Mouse (Mus musculus) heart, postnatal 36 days (tissue): Measurements from ENCODE around the gene Peli2. TPM values are rescaled to one million over a fixed set of nuclear protein-coding genes. Genes with fewer than 3 reads are reported as not detected.
"Not testable (repeated sequence)": the region's sequence is repeated elsewhere in the genome, so short reads cannot be mapped to it uniquely, and the experiment has no call there.

Experiments
- DNase-seq, 2 experiments: peaks; one replicate each; pipeline ENCODE4 v3.0.0; 2021 to 2022
- intact Hi-C: fragments of 180-260 bp; cut with DNase I; formaldehyde crosslinking; loops from one replicate; pipeline ENCODE4 v1.15.1; 2025
- total RNA-seq, 2 experiments: library from RNA; stranded (reverse); gene quantifications; 2 replicates each; pipeline ENCODE4 v1.2.3; 2021

Gene Peli2
- 10 to 100 TPM; 17.1 to 22.9 TPM for total RNA-seq

DNA sequence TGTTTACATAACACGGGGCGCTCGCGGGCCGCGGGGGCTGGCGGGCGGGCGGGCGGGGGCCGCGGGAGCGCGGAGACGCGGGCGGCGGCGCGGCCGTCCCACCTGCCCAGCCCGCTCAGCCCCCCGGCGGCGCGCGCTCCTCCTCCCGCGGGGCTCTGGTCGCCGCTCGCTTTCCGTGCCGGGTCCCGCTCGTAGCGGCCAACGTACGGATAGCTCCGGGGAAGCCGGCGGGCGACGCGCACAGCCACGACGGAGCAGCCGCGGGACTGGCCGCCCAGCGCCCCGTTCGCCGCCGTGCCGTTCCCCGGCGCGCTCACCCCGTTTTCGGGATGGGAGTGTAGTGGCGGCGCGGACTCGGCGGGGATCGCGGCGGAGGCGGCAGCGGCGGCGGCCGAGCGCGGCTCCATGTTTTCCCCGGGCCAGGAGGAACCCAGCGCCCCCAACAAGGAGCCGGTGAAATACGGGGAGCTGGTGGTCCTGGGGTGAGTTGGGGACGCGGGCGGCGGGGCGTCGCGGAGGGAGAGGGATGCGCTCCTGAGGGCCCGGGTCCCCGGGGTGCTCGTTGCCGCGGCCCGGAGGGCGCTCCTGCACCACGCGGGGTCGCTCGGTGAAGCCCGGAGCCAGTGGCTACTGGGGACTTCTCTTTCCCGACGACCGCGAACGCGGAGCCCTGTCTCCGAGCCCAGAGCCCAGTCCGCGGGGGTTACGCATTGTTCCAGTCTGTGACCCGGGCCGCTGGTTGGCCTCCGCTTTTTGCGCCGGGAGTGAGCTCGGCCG lies at the start of gene Peli2:
Gene Peli2 (plus strand): TSS at position 72 of the 777 bp plus-strand sequence.
- intact Hi-C loops = loop anchor here (2.0 to 10.0 kb wide), 7 partner anchors 50 to 944 kb away; partner anchors contain the start of genes Ap5m1 and Exoc5
- DNase-seq = peak; percentile 76 to 82

DNA sequence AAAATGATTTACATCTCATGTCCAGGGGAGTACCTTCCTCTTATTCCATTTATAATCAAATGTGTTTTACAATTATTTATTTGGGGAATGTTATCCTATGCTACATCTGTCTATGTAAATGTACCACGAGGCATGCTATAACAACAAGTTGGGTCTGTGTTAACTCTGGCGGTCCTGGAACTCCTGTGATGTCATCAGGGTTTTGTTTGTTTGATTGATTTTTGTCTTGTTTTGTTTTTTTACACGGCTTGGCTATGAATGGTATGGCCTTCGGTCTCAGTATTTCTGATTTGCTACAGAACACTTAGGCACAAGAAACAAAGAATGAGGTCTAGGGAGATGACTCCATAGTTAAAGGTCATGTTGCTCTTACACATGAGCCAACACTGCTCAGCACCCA lies 48.5 kb upstream of the Peli2 start:
- DNase-seq = no peak
- intact Hi-C loops = loop anchor here (10.0 kb wide), 1 partner anchor 317 kb away; no protein-coding TSS in a partner anchor

DNA sequence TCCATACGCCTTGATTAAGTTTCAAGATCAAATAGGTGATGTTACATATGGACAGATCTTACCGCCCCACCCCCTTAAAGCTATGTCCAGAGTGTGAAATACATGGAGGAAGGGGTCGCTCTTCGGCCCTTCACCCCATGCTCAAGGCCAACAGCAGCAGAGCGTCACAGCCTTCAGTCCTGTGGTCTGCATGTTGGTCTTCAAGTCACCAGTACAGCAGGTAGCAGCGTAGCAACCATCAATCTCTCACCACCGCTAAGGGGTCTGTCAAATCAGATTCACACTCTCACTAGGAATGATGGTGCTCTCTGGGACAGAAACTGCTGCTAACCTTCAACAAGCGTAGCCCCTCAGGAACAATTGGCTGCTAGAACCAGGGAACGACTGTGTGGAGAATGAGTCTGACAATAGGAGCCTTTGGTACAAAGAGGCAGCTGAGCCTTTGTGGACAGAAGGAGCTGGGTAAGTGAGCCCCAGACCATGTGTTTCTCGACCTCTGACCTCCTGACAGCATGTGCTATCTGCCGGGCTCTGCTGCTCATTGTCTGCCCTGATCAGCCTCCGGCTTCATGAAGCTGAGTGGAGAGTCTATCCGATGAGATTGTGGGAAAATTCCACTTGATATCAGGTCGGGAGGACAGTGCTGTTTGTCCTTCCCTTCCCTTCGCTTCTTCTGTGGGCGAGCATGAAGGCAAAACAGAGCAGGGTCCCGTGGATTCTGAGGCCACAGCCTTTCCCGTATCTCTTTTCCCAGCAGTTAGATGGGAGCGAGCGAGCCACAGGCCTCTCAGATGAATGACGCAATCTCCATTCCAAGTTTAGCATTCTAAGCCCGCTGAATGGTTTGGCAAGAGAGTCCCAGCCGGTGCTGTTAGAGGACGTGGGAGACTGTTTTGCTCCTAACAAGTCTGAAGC lies 47.1 kb upstream of the Peli2 start:
- DNase-seq = peak; percentile 41 to 56
- intact Hi-C loops = loop anchor here (10.0 kb wide), 1 partner anchor 319 kb away; no protein-coding TSS in a partner anchor

DNA sequence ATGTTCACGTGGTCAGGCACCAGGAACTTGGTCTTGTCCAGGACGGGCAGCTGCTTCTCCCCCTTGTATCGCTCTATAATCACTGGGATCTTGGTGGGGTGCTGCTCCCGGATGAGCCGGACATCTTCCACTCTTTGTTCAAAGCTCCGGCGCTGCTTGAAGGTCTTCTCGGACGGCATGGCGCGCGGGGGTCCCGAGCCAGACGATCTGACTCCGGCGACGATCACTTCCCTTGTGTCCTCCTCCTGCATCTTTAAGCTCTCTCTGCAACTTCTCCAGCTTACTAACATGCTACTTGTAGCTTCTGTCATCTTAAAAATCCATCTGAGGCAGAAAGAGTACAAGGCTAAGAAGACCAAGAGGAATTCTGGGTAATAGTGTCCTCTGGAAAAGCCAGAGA lies 41.0 kb upstream of the Peli2 start:
- intact Hi-C loops = loop anchor here (10.0 kb wide), 1 partner anchor 325 kb away; no protein-coding TSS in a partner anchor
- DNase-seq = not testable (repeated sequence)

DNA sequence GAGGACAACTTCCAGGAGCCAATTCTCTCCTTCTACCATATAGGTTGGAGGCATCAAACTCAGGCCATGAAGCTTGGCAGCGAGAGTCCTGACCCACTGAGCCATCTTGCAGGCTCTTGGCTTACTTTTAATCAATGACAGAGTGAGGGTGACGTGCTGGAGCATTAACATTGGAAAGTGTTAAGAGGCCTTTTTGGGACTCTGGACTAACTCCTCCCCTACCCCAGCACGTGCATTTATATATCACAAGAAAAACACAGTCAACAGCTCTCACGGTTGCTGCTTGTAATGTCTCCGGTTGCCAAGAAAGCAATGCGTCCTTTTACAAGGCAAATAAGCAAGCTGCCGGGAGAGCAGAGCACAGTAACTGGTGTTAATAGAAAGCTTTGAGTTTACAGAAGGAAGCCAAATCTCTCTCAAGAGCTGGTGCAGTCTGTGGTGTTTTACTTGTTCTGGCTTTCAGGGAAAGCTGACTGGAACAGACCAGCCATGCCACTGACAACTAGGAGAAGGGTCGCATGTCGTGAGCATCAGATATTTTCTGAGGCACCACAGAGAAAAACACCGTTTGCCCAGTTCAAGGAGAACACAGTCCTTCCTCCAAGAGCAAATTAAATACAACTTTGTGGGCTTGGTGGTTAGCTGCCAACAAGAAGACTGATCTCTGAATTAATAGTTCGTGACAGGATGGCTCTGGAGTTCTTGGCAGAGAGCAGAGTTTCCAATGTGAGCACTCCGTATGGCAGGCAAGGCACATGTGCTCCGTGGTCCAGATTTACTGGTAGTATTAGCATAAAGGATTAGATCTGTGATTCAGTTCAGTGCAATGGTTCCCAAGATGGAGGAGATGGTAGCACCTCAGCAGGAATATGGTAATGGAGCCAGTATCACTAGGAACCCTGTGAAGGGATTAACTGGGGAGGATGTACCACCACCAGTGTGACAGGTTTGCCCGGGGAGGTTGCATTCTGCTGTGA lies 36.5 kb upstream of the Peli2 start:
- no peak for DNase-seq
- intact Hi-C loops = no loop called here

DNA sequence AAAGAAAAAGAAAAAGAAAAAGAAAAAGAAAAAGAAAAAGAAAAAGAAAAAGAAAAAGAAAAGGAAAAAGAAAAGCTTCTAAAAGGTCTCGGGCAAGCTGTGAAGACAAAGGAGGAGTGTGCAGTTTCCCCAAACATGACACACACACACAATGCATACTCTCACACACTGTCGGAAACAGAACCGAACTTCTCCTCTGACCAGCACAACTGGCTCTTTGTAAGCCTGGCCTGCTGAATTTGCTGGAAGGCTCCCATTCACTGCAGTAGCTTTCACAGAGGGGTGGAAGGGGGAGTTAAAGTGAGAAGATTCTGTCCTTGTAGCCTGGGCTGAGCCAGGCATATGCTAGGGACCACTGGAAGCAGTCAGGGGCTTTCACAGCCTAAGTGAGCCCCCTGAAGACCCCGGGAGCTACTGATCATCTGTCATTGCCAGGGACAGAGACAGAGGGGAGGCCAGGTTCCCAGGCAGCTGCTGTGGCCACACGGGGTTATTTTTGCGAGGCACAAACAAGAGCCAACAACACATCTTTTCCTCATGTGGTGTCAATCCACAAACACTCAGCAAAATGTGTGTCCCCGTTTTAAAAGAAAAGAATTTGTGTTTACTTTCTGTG lies 33.8 kb upstream of the Peli2 start:
- intact Hi-C loops = no loop called here
- no peak for DNase-seq

DNA sequence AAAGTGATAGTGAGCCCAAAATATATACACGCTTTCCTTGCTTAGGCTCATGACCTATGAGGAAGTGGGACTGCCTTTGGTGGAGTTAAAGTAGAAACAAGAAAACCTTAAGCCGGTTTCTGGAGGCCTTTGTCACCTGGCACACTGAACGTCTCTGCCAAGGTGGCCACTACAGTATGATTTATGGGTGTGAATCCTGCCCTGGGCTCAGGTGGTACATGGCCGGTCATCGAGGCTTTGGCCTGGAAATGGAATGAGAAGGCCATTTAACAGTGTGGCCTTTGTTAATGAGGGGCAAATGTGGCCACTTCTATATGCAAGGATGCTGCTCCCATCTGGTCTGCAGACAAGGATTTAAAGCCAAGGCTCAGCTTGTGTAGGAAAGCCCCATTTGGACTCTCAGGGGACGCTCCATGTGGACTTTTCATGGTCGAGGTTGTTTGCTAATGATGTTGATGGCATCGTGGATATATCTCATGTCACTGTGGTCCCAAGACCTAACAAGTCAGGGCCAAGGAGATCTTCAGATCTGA lies 33.3 kb upstream of the Peli2 start:
- intact Hi-C loops = no loop called here
- no peak for DNase-seq

DNA sequence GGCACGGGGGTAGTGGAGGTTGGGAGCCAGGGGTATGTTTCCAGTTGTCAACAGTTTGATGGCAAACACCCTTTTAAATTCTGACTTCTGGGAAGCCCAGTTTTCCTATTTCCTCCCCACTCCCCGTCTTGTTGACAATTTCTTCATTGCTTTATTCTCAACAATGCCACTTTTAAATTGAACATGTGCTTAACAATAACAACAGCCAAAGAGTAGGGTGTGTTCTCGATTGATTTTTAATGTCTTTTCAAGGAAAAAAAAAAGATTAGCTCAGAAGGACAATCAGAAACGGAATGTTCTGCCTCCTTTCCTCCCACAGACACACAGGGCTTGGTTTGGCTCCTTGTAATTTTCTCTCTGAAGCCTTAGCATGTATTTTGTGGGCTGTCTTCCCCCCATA lies 30.2 kb upstream of the Peli2 start:
- no peak for DNase-seq
- intact Hi-C loops = no loop called here

DNA sequence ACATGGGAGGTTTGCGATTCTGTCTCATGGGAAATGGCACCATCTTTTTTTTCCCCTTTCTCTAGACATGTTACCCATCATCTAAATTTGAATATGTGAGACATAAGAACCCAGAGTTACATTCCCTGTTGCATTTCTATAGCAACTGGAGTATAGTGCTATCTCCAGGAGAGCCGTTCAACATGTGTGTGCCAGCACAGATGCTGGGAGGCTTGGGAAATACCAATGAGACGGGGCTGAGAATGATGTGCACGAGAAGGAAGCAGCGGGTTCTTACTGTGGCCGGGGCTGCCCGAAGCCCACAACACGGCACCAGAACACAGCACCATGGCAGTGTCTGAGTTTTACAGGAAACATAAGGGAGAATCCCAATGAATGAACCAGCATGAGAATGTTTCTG lies 29.5 kb upstream of the Peli2 start:
- intact Hi-C loops = no loop called here
- no peak for DNase-seq

DNA sequence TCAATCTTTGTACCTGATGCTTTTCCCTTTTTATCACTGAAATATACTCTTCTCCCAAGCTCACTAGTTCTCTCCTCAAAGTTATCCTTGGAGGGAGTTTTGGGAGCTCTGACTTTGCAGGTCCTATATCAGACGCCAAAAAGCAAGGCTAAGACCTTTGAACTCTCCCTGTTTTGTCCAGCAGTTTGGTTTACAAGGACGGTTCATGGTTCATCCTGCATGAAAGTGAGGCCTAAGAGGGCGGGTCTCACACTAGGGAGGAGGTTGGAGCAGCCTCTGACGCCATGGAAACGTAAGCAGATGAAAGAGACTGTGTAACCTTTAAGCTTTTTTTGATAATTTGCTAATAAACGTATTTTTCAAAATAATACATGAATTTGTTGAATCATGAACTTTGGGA lies 22.4 kb upstream of the Peli2 start:
- intact Hi-C loops = no loop called here
- no peak for DNase-seq

DNA sequence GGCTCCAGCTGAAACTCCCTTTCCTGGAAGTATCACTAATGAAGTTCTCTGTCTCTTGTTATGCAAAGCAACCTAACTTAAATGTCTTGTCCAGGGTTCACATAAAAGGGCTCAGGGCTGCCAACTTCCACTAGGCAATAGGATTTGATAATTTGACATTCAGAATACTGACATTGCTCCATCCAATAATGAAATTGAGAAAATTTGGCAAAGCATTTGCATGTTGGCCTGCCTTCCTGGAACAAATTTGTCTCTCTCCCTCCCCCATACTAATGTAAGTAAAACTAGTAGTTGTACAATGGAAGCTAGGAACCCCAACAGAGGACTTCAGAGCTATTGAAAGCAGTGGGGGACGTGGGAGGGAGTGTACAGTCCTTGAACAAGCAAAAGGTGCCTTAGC lies 21.3 kb upstream of the Peli2 start:
- intact Hi-C loops = no loop called here
- DNase-seq = no peak

DNA sequence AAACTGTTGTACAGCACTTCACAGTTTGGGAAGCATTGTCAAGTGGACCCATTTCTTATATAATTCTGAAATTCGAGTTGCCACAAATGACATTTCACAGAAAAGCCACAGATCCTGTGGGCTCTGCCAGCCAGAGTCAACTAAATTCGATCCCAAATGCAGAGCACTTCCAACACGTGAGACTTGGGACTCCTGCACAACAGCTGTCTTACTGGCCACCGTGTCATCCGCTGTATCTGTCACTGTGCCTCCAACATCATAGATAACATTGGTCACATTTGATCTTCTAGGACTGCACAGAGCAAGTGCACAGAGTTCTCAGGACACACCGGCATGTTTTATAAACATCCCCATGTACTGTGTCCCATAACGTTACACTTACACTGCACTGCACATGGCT lies 14.2 kb upstream of the Peli2 start:
- DNase-seq = no peak
- intact Hi-C loops = no loop called here

DNA sequence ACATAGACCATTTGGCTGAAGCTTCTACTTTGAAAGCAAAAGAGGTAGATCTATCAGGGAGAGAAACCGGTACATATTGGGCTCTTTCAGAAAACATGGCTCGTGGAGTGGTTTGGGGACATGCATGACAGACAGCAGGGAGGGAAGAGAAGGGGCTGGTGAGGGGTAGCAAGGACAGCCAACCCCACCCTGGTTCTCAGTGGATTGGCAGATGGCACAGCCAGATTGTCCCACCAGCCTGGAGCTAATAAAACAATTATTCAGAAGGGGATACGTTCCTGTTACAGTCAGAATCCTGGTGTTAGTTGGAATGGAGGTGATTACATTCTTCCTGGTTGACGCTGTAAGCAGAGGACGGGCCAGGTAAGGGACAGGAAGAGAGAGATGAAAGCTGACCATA lies 2.6 kb upstream of the Peli2 start:
- no peak for DNase-seq
- intact Hi-C loops = loop anchor here (1.0 kb wide), 1 partner anchor 42 kb away; no protein-coding TSS in a partner anchor

DNA sequence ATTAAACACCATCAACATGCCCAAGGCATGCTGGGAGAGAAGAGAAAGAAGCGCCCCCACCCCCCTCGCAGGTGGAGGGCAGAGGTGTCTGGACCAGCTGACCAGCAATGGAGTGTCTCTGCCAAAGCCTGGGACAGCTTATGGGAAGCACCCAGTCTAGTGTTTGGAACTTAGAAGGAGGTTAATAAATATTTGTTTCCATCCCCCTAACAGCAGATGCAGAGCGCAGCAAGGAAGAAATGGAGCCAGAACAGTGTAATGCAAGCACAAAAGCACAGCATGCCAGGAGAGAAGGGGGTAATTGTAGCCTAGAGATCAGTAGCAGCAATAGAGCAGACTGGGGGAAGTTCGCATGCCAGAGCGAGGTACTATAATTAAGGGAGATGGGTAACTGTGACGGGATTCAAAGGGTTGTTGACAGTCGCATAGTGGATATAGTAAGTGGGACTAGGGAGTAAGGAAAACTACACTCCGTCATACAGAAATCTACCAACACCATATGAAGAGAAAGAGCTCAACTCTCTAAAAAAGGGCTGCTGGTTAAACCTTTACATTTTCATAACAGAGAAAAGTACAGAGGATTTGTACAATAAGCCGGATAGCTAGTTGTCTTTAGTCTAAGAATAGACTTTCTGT lies 1.5 kb upstream of the Peli2 start:
- intact Hi-C loops = no loop called here
- DNase-seq = no peak

DNA sequence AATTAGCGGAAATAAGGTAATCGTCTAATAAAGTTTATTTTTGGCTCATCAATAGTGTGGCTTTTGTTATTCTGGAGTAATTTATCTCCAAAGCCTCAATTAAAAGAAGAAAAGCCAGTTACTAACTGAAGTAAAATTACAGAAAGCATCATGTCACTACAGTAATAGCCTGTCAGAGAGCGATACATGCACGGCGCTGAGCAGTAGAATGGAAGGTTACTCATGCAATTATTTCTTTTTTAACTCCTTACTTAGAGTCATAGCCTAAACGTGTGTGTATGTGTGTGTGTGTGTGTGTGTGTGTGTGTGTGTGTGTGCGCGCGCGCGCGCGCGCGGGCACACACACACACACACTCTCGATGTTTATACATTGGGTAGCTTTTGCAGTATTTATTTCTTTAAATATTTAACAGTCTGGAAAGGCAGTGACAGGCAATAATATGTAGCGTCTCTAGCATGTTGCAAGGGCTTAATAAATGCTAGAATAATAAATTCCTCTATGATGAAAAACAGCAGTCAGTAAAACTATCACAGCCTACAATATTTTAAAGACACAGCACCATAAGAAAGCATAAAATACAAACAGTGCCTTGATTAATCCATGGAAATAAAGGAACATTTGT lies 864 bp upstream of the Peli2 start:
- intact Hi-C loops = loop anchor here (2.0 to 10.0 kb wide), 7 partner anchors 51 to 945 kb away; partner anchors contain the start of genes Ap5m1 and Exoc5
- no peak for DNase-seq

DNA sequence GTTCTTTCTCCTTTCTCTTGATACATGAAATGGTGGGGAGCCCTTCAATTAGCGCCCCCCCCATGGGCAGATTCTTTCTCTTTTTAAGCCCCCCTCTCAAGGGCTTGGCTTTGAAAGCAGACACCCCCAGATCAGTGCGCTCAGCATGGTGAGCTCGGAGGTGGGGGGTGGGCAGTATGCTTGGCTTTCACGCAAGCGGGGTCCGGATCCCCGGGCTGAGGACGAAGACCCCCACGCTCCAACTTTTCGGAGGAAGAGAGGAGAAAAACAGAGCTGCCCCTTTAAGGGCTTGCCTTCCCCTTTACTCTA lies 226 bp upstream of the Peli2 start:
- intact Hi-C loops = loop anchor here (2.0 to 10.0 kb wide), 7 partner anchors 50 to 944 kb away; partner anchors contain the start of genes Ap5m1 and Exoc5
- DNase-seq = no peak

DNA sequence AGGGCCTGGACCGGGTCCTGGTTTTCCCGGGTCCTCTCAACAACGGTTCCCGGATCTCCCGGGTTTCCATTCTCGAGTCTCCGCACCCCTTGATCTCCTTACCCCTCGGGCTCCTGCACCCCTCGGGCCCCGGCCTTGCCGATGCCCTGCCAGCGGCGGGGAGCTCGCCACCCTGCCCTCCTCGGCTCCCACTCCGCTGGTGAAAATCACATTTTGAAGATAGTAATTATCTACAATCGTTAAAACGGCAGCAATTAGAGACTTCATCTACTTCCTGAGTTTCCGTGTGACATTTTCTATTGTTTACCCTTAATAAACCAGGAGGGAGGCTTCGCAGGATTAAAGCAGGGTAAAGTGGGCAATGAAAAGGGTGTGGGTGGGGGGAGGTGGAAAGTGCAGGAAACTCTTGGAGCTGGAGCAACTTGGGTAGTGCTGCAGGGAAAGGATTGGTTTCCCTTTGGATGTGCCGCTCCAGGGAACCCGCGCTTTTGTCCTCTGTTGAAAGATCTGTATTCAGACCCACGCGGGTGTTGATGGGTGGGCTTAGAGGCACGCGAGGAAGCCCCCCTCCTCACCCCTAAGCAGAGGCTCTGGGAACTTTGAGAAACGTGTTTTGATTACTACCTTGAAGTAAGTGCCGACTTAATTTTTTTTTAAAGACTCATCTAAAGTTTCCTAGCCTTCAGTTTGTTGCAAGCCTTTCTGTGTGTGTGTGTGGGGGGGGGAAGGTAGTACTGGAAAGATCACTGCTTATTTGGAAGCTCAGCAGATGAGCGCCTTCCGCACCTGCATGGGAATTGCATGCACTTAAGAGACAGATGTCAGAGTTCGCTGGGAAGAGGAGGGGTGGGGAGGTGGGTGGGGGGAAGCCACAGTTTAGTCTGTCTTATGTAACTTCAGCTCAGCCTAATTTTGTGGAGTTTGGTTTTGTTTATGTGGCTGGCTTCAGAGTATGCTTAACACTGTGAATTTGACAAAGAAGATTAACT lies 1.2 kb downstream of the Peli2 start:
- peak; percentile 38 to 84 for DNase-seq

More for the DNA sequence above, 1.2 kb downstream of the Peli2 start:
- intact Hi-C loops = loop anchor here (2.0 to 10.0 kb wide), 7 partner anchors 49 to 943 kb away; partner anchors contain the start of genes Ap5m1 and Exoc5
